Mouse (Mus musculus) hindbrain, embryonic 11.5 days (tissue): ENCODE data around the gene Cer1. TPM values are rescaled to one million over a fixed set of nuclear protein-coding genes. Genes with fewer than 3 reads are reported as not detected.

Experiments used
- ATAC-seq: fragments of 200-750 bp; cut with Nextera tagmentation; 2 replicates; pipeline ENCODE4 v1.8.0; 2017; ENCODE audit warnings: mild to moderate bottlenecking, moderate TSS enrichment, moderate library complexity; ENCODE audit not compliant: low FRiP score
- DNase-seq: peaks from one replicate; pipeline ENCODE4 v3.0.0-alpha.2; 2015; ENCODE audit warnings: low spot score
- H3K27ac ChIP-seq: fragments of 300-500 bp; sonication (generic); 2 replicates; pipeline ENCODE4 v1.5.1; 2014; ENCODE audit warnings: mild to moderate bottlenecking, low read depth, low read length
- H3K27me3 ChIP-seq: fragments of 300-500 bp; sonication (generic); 2 replicates; pipeline ENCODE4 v1.6.1; 2014; ENCODE audit warnings: mild to moderate bottlenecking, low read length, moderate library complexity, mixed read lengths; ENCODE audit not compliant: control insufficient read depth, insufficient read depth
- H3K36me3 ChIP-seq: fragments of 300-500 bp; sonication (generic); 2 replicates; pipeline ENCODE4 v1.6.1; 2014; ENCODE audit warnings: mild to moderate bottlenecking, low read length, moderate library complexity, mixed read lengths; ENCODE audit not compliant: control insufficient read depth, insufficient read depth
- H3K4me1 ChIP-seq: fragments of 300-500 bp; sonication (generic); replicated peaks from 2 replicates; pipeline ENCODE4 v1.6.1; 2014; ENCODE audit warnings: low read length, mixed read lengths; ENCODE audit not compliant: control insufficient read depth, insufficient read depth
- H3K4me2 ChIP-seq: fragments of 300-500 bp; sonication (generic); replicated peaks from 2 replicates; pipeline ENCODE4 v1.6.1; 2014; ENCODE audit warnings: mild to moderate bottlenecking, low read depth, low read length
- H3K4me3 ChIP-seq: fragments of 300-500 bp; sonication (generic); 2 replicates; pipeline ENCODE4 v1.5.1; 2014; ENCODE audit warnings: low read depth, low read length
- H3K9ac ChIP-seq: fragments of 300-500 bp; sonication (generic); 2 replicates; pipeline ENCODE4 v1.6.1; 2014; ENCODE audit warnings: low read depth, low read length
- H3K9me3 ChIP-seq: fragments of 300-500 bp; sonication (generic); 2 replicates; pipeline ENCODE4 v1.6.1; 2016; ENCODE audit warnings: low read length; ENCODE audit not compliant: control insufficient read depth
- WGBS: fragments of 180-500 bp; shearing (Covaris S2); extraction: QIAGEN DNeasy Blood & Tissue Kit; methylation state at CpG from one replicate; pipeline ENCODE4 v1.1.7; 2014; 5-methylcytosine and 5-hydroxymethylcytosine counted together
- polyA plus RNA-seq: library from polyadenylated mRNA; unstranded; fragments of >200 nt; fragmentation: Nextera tagmentation; extraction: Ambion mirVana; gene quantifications from 2 replicates; pipeline ENCODE4 v1.2.1, GENCODE M21; 2014

Cer1 gene
- polyA plus RNA-seq, result 0.25 and 0.28 TPM in 2 replicates

GRCm38 (mm10) chr4:82884636-82885534 lies at the start of gene Cer1:
Cer1 (minus strand) TSS chr4:82885148.
- 63% methylated on average over 18 of the region's 19 CpGs for WGBS

GRCm38 (mm10) chr4:82934308-82934707 lies 49.4 kb upstream of the Cer1 start:
- no peak overlapping the region for H3K4me3 ChIP-seq
- no peaks in the 10 kb centered on the region for H3K9me3 ChIP-seq
- H3K36me3 ChIP-seq, result no peaks in the 10 kb centered on the region
- H3K27me3 ChIP-seq, result no peaks in the 10 kb centered on the region
- H3K27ac ChIP-seq, result no peak overlapping the region
- H3K4me2 ChIP-seq, result no peak overlapping the region; the same call in 1 of the 2 replicates
- DNase-seq, result peak; percentile 55
- no peak overlapping the region for H3K9ac ChIP-seq
- 13% methylated on average over 5 of the region's 5 CpGs for WGBS
- peak; percentile 91 for ATAC-seq
- H3K4me1 ChIP-seq, result no peaks in the 10 kb centered on the region

More at GRCm38 (mm10) chr4:82884636-82885534, at the start of gene Cer1:
- no peaks in the 10 kb centered on the region for H3K27me3 ChIP-seq
- DNase-seq (no peak), ATAC-seq (no peak)
- H3K4me2 ChIP-seq, result no peak within 1 kb of the TSS
- no peak within 1 kb of the TSS for H3K9ac ChIP-seq
- no peak within 1 kb of the TSS for H3K4me3 ChIP-seq
- H3K27ac ChIP-seq, result no peak within 1 kb of the TSS
- H3K9me3 ChIP-seq, result no peaks in the 10 kb centered on the region
- no peaks in the 10 kb centered on the region for H3K36me3 ChIP-seq
- H3K4me1 ChIP-seq, result 0 out of 2 replicates have a peak, but pooled peaks cover 2% of the 10 kb centered on the region

- Histone ChIP-seq H3K36me3 (no peaks in the 10 kb centered on the region), H3K27me3 (no peaks in the 10 kb centered on the region), H3K9me3 (no peaks in the 10 kb centered on the region), H3K4me3 (no peak overlapping the region), H3K4me2 (peak overlapping the region; percentile 32), H3K4me1 (no peaks in the 10 kb centered on the region), H3K9ac (0 out of 2 replicates have a peak overlapping the region, but pooled peaks have one; percentile 25), H3K27ac (no peak overlapping the region)
- WGBS, result 15% methylated on average over 14 of the region's 14 CpGs
- ATAC-seq, result peak; percentile 81
- peak; percentile 86 for DNase-seq
Measured at GRCm38 (mm10) chr4:82933698-82934210, 48.8 kb upstream of the Cer1 start.

GRCm38 (mm10) chr4:82930079-82930478 lies 45.1 kb upstream of the Cer1 start:
- Histone ChIP-seq H3K27me3 (no peaks in the 10 kb centered on the region), H3K27ac (no peak overlapping the region), H3K4me3 (no peak overlapping the region), H3K9me3 (no peaks in the 10 kb centered on the region), H3K4me1 (no peaks in the 10 kb centered on the region), H3K36me3 (no peaks in the 10 kb centered on the region), H3K4me2 (no peak overlapping the region), H3K9ac (no peak overlapping the region)
- 91% methylated on average over 5 of the region's 5 CpGs for WGBS
- DNase-seq (no peak), ATAC-seq (no peak)

- DNase-seq (no peak), ATAC-seq (no peak)
- no peak overlapping the region for H3K4me3 ChIP-seq
- H3K36me3 ChIP-seq, result no peaks in the 10 kb centered on the region
- H3K9ac ChIP-seq, result no peak overlapping the region
- H3K27ac ChIP-seq, result no peak overlapping the region
- no peaks in the 10 kb centered on the region for H3K27me3 ChIP-seq
- no peak overlapping the region for H3K4me2 ChIP-seq
- WGBS, result 85% methylated on average over 4 of the region's 4 CpGs
- H3K9me3 ChIP-seq, result no peaks in the 10 kb centered on the region
- H3K4me1 ChIP-seq, result no peaks in the 10 kb centered on the region
Measured at GRCm38 (mm10) chr4:82921962-82922361, 37.0 kb upstream of the Cer1 start.

GRCm38 (mm10) chr4:82918625-82919024 lies 33.7 kb upstream of the Cer1 start:
- Histone ChIP-seq H3K9me3 (no peaks in the 10 kb centered on the region), H3K27me3 (no peaks in the 10 kb centered on the region), H3K4me2 (no peak overlapping the region), H3K4me1 (0 out of 2 replicates have a peak, but pooled peaks cover 3% of the 10 kb centered on the region), H3K36me3 (no peaks in the 10 kb centered on the region), H3K27ac (no peak overlapping the region), H3K4me3 (no peak overlapping the region), H3K9ac (no peak overlapping the region)
- 72% methylated on average over 2 of the region's 2 CpGs for WGBS
- no peak for ATAC-seq
- no peak for DNase-seq

GRCm38 (mm10) chr4:82916678-82917050 lies 31.7 kb upstream of the Cer1 start:
- H3K9ac ChIP-seq, result no peak overlapping the region

GRCm38 (mm10) chr4:82916003-82916677 lies 31.2 kb upstream of the Cer1 start:
- ATAC-seq (peak; percentile 50; the same call in 1 of the 2 replicates), DNase-seq (peak; percentile 30)
- H3K4me3 ChIP-seq, result no peak overlapping the region
- H3K27ac ChIP-seq, result peak overlapping the region; percentile 49; the same call in 1 of the 2 replicates
- no peaks in the 10 kb centered on the region for H3K36me3 ChIP-seq
- H3K9me3 ChIP-seq, result no peaks in the 10 kb centered on the region
- 0 out of 2 replicates have a peak overlapping the region, but pooled peaks have one; percentile 25 for H3K9ac ChIP-seq
- peak overlapping the region; percentile 14; the same call in 1 of the 2 replicates for H3K4me2 ChIP-seq
- H3K4me1 ChIP-seq, result 0 out of 2 replicates have a peak, but pooled peaks cover 3% of the 10 kb centered on the region
- WGBS, result 36% methylated on average over 14 of the region's 14 CpGs
- no peaks in the 10 kb centered on the region for H3K27me3 ChIP-seq

More at GRCm38 (mm10) chr4:82916678-82917050, 31.7 kb upstream of the Cer1 start:
- Histone ChIP-seq H3K27me3 (no peaks in the 10 kb centered on the region), H3K4me2 (peak overlapping the region; percentile 14; the same call in 1 of the 2 replicates), H3K27ac (peak overlapping the region; percentile 49; the same call in 1 of the 2 replicates), H3K4me3 (no peak overlapping the region), H3K9me3 (no peaks in the 10 kb centered on the region), H3K36me3 (no peaks in the 10 kb centered on the region), H3K4me1 (0 out of 2 replicates have a peak, but pooled peaks cover 3% of the 10 kb centered on the region)
- WGBS, result 32% methylated on average over 5 of the region's 5 CpGs
- DNase-seq, result peak; percentile 19
- ATAC-seq, result peak; percentile 66; the same call in 1 of the 2 replicates
